Mouse (Mus musculus) midbrain, embryonic 12.5 days (tissue): ENCODE results near the gene Irak3. TPM values are rescaled to one million over a fixed set of nuclear protein-coding genes. Genes with fewer than 3 reads are reported as not detected.

ENCODE experiments used
- ATAC-seq: fragments of 200-750 bp; cut with Nextera tagmentation; 2 replicates; pipeline ENCODE4 v1.8.0; 2017; ENCODE audit warnings: low read depth, moderate TSS enrichment, moderate library complexity; ENCODE audit not compliant: low FRiP score
- H3K27ac ChIP-seq: fragments of 300-500 bp; sonication (generic); replicated peaks from 2 replicates; pipeline ENCODE4 v1.5.1; 2016; ENCODE audit warnings: mild to moderate bottlenecking
- H3K27me3 ChIP-seq: fragments of 300-500 bp; sonication (generic); 2 replicates; pipeline ENCODE4 v1.6.1; 2016; ENCODE audit warnings: mild to moderate bottlenecking
- H3K36me3 ChIP-seq: fragments of 300-500 bp; sonication (generic); 2 replicates; pipeline ENCODE4 v1.6.1; 2016
- H3K4me1 ChIP-seq: fragments of 300-500 bp; sonication (generic); 2 replicates; pipeline ENCODE4 v1.6.1; 2016
- H3K4me2 ChIP-seq: fragments of 300-500 bp; sonication (generic); replicated peaks from 2 replicates; pipeline ENCODE4 v1.6.1; 2016; ENCODE audit warnings: mild to moderate bottlenecking, moderate library complexity
- H3K4me3 ChIP-seq: fragments of 300-500 bp; sonication (generic); 2 replicates; pipeline ENCODE4 v1.5.1; 2016; ENCODE audit warnings: mild to moderate bottlenecking
- H3K9ac ChIP-seq: fragments of 300-500 bp; sonication (generic); replicated peaks from 2 replicates; pipeline ENCODE4 v1.6.1; 2016; ENCODE audit warnings: mild to moderate bottlenecking, moderate library complexity
- H3K9me3 ChIP-seq: fragments of 300-500 bp; sonication (generic); 2 replicates; pipeline ENCODE4 v1.6.1; 2016; ENCODE audit warnings: mild to moderate bottlenecking
- WGBS: fragments of 180-500 bp; shearing (Covaris S2); methylation state at CpG from one replicate; pipeline ENCODE4 v1.1.7; 2016; 5-methylcytosine and 5-hydroxymethylcytosine counted together
- polyA plus RNA-seq: library from polyadenylated mRNA; unstranded; fragments of >200 nt; fragmentation: Nextera tagmentation; extraction: Ambion mirVana; gene quantifications from 2 replicates; pipeline ENCODE4 v1.2.1, GENCODE M21; 2016

The Irak3 gene
- polyA plus RNA-seq, 1 experiment from 2014 or later, result 0.40 TPM

DNA sequence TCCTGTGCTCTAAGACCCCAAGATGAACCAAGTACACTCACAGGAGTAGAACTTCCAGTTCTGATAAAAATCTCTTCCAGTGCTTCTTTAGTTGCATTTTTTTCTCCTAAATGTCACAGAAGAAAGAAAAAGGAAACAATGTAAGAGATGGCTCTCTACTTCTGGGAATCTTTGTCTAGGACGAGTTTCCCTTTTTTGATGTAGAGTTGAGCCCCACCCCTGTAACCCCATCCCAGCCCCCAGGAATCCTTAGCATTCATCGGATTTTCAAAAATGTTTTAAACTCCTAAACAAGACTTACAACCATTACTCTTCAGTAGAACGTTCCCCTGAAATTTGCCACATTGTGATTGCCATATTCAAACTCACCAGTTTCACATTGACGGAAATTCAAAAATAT is 31.7 kb downstream of the Irak3 start:
- WGBS, result 71% methylated on average over 4 of the region's 4 CpGs
- H3K4me1 ChIP-seq, result peaks cover 10% of the 10 kb centered on the region
- no peak overlapping the region for H3K27ac ChIP-seq

DNA sequence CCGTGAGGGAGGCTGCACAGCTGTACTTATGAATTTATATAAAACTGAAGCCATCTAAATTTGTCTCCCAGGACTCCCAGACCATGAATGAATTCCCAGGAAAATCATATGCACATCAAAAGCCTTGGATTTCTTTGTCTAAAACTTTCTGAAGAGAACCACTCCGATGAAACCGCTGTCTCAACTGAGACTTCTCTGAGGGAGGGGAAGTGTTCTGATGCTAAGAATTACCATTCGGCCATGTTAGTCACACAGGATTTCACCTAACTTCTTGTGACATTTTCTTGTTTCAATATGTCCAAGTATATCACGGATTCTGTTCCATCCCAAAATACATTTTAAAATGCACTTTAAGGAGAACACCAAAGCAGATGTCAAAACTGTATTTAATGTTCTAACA is 32.1 kb downstream of the Irak3 start:
- Histone ChIP-seq H3K4me3 (no peak overlapping the region), H3K9me3 (no peaks in the 10 kb centered on the region), H3K4me2 (no peak overlapping the region), H3K27ac (no peak overlapping the region), H3K4me1 (peaks cover 12% of the 10 kb centered on the region), H3K9ac (no peak overlapping the region), H3K36me3 (no peaks in the 10 kb centered on the region), H3K27me3 (no peaks in the 10 kb centered on the region)
- WGBS, result 64% methylated on average over 5 of the region's 5 CpGs
- no peak for ATAC-seq

More for the DNA sequence above, 31.7 kb downstream of the Irak3 start:
- no peak for ATAC-seq
- no peak overlapping the region for H3K4me3 ChIP-seq
- no peak overlapping the region for H3K4me2 ChIP-seq
- H3K27me3 ChIP-seq, result no peaks in the 10 kb centered on the region
- H3K9me3 ChIP-seq, result no peaks in the 10 kb centered on the region
- H3K36me3 ChIP-seq, result no peaks in the 10 kb centered on the region
- no peak overlapping the region for H3K9ac ChIP-seq

DNA sequence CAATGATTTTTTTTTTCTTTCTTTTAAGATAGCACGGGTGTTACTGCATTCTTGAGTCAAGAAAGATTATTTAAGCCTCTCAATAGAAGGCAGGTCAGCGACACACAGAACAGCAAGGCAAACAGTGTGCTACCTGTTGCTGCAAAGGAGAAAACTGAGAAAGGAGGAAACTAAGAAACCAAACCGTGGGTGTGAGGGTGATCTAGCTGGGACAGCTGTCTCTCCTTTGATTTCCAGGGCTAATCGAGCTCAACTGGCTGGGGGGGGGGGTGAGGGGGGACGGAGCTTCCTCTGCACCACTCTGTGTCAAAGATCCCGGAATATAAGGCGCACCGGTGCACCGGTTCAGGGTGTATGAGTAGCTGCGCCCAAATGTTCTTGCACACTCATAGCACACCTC is 32.9 kb downstream of the Irak3 start:
- H3K36me3 ChIP-seq, result no peaks in the 10 kb centered on the region
- 59% methylated on average over 10 of the region's 10 CpGs for WGBS
- no peak overlapping the region for H3K9ac ChIP-seq
- no peak overlapping the region for H3K4me2 ChIP-seq
- H3K4me3 ChIP-seq, result no peak overlapping the region
- H3K9me3 ChIP-seq, result no peaks in the 10 kb centered on the region
- no peak overlapping the region for H3K27ac ChIP-seq
- no peaks in the 10 kb centered on the region for H3K27me3 ChIP-seq
- ATAC-seq, result no peak
- peaks cover 13% of the 10 kb centered on the region for H3K4me1 ChIP-seq

DNA sequence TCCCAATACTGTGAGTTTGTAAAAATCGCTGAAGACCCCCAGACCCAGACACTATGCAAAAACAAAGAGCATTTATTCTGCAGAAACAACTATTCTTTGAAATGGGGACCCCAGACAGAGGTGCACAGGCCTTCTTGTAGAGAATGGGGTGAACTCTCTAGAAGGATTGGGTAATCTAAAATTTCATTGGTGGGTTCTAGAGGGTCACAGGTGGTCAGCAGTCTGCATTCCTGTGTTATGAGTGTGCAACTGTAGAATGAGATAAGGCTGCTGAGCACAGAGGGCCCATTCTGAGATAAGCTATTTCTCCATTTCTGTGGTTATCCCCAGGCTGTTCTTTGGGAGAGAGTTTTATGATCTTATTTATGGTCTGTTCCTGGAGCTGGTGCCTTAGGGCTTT is 33.9 kb downstream of the Irak3 start:
- H3K27ac ChIP-seq, result no peak overlapping the region
- WGBS, result 90% methylated on average over 1 of the region's 1 CpGs

DNA sequence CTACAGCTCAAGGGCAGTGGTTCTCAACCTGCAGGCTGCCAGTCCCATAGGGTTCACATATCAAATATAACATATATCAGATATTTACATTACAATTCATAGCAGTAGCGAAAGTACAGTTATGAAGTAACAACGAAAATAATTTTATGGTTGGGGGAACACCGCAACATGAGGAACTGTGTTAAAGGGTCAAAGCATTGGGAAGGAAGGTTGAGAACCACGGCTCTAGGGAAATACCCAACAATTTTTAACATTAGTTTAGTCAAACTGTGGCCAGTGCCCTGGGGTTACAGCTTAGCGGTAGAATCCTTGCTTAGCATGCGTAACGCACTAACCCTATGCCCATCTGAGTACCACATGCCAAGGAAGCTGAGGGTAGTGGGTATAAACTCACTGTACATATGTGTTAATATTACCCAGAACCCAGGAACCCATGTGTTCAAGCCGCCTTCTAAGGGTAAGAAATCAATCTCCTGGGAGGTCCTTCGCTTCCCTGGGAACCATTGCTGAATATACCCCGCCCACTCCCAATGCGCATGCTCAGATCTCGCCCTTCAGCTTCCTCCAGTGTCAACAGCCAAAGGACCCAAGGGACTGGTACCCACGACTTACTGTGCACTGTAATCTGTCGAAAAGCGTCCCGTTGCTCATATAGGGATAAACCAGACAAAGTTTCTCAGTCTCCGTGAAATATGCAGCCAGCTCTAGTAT is 36.0 kb downstream of the Irak3 start:
- H3K9me3 ChIP-seq, result no peaks in the 10 kb centered on the region
- no peak overlapping the region for H3K27ac ChIP-seq
- H3K36me3 ChIP-seq, result no peaks in the 10 kb centered on the region
- H3K27me3 ChIP-seq, result no peaks in the 10 kb centered on the region
- ATAC-seq, result no peak
- H3K4me2 ChIP-seq, result no peak overlapping the region
- H3K4me3 ChIP-seq, result no peak overlapping the region
- H3K4me1 ChIP-seq, result peaks cover 7% of the 10 kb centered on the region
- H3K9ac ChIP-seq, result no peak overlapping the region
- whole genome bisulfite sequencing, result 89% methylated on average over 17 of the region's 17 CpGs

More for the DNA sequence above, 33.9 kb downstream of the Irak3 start:
- no peak overlapping the region for H3K4me3 ChIP-seq
- no peak overlapping the region for H3K4me2 ChIP-seq
- H3K9ac ChIP-seq, result no peak overlapping the region
- no peaks in the 10 kb centered on the region for H3K36me3 ChIP-seq
- H3K4me1 ChIP-seq, result peaks cover 13% of the 10 kb centered on the region
- ATAC-seq, result no peak
- H3K27me3 ChIP-seq, result no peaks in the 10 kb centered on the region
- H3K9me3 ChIP-seq, result no peaks in the 10 kb centered on the region

DNA sequence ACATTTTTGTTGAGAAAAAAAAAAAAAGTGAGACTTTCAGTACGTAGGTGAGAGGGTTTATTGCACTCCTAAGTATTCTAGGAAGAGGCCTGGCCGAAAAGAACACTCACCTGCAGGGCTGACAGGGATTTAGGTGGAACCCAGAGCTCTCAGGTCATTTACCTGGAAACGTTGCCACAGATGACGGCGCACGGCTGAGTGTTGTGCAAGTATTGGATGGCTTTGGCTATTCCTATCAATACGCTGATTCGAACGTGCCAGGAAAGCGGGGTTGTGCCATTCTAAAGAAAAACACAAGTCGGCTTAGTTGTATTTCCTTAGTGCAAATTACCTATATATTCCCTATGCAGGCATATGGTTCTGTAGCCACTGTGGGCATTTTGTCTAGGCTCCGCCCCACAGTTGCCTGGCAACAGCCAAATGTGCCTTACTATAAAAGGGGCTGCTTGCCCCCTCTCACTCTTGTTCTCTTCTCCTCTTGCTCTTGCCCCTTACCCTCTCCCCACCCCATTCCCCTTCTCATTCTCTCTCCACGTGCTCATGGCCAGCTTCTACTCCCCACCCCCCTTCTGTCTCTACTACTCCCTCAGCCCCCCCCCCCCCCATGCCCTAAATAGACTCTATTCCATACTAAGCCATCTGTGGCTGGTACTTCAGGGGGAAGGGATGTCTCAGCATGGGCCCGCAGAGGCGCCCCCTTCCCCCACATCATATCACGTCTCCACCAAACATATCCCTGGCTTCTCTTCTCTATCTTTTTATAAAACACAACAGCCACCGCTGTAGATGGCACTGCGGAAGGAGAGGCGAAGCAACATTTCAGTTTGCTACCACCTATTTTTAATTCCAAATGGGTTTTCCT is 36.8 kb downstream of the Irak3 start:
- no peak overlapping the region for H3K9ac ChIP-seq
- peaks cover 7% of the 10 kb centered on the region; the same call in 1 of the 2 replicates for H3K4me1 ChIP-seq
- 85% methylated on average over 19 of the region's 19 CpGs for WGBS
- ATAC-seq, result no peak
- no peaks in the 10 kb centered on the region for H3K27me3 ChIP-seq
- H3K36me3 ChIP-seq, result no peaks in the 10 kb centered on the region
- no peaks in the 10 kb centered on the region for H3K9me3 ChIP-seq
- no peak overlapping the region for H3K27ac ChIP-seq
- H3K4me2 ChIP-seq, result no peak overlapping the region
- no peak overlapping the region for H3K4me3 ChIP-seq

DNA sequence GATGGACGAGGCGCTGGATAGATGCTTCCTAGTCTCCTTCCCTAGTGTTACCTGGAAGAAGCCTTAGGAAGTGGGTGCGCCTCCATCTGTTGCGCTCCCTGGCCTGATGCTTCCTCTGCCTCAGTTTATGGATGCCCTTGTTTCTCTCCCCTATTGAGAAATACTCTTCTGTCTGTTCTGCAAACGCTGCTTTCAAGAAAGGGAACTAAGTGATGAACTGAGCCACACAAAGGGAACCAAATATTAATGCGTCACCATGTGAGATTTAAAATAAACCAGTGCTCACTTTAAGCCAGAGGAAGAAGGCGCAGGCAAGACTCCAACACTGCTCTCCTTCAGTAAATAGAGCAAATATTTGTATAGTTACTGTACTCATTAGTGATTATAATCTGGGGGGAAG is 38.4 kb downstream of the Irak3 start:
- Histone ChIP-seq H3K4me1 (peaks cover 7% of the 10 kb centered on the region; the same call in 1 of the 2 replicates), H3K36me3 (no peaks in the 10 kb centered on the region), H3K4me3 (no peak overlapping the region), H3K9me3 (no peaks in the 10 kb centered on the region), H3K27me3 (no peaks in the 10 kb centered on the region), H3K4me2 (no peak overlapping the region), H3K9ac (no peak overlapping the region), H3K27ac (no peak overlapping the region)
- 95% methylated on average over 7 of the region's 7 CpGs for WGBS
- ATAC-seq, result no peak

DNA sequence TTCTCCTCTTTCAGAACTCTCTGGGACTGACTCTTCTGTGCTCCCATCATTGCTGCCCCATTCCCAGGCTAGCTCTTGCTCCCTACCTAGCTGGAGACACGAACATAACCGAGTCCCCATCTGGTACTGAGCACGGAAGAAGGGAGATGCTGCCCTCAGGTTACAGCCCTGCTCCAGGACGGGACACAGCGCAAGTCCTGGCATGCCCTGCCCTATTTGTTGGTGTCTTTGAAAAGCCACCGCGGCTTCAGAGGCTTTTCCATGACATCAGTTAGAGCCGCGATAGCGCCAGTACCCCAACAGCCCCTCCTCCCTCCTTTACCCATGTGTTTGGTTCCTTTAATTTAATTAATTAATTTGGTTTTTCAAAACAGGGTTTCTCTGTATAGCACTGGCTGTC is 39.1 kb downstream of the Irak3 start:
- WGBS, result 88% methylated on average over 10 of the region's 10 CpGs
- Histone ChIP-seq H3K27ac (no peak overlapping the region), H3K4me1 (peaks cover 7% of the 10 kb centered on the region; the same call in 1 of the 2 replicates), H3K4me3 (no peak overlapping the region), H3K4me2 (no peak overlapping the region), H3K9me3 (no peaks in the 10 kb centered on the region), H3K27me3 (no peaks in the 10 kb centered on the region), H3K36me3 (no peaks in the 10 kb centered on the region), H3K9ac (no peak overlapping the region)
- no peak for ATAC-seq

DNA sequence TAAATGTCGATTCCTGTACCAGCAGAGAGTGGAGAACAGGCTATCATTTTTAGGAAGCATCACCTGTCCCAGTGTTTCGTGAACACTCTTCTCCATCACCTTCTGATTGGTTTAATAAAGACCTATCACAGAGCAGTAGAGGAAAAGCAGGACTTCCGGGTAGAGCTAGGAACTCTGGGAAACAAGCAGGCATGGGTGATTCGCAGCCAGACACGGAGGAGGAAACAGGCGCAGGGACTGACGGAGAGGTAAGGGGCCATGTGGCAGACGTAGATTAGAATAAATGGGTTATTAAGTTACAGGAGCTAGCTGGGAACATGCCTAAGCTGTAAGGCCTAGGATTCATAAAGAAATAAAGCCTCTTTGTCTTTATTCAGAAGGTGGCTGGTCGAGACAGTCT is 41.4 kb downstream of the Irak3 start:
- no peaks in the 10 kb centered on the region for H3K27me3 ChIP-seq
- H3K4me2 ChIP-seq, result no peak overlapping the region
- ATAC-seq, result no peak
- H3K4me1 ChIP-seq, result peaks cover 6% of the 10 kb centered on the region; the same call in 1 of the 2 replicates
- no peaks in the 10 kb centered on the region for H3K36me3 ChIP-seq
- H3K27ac ChIP-seq, result no peak overlapping the region
- WGBS, result 89% methylated on average over 9 of the region's 9 CpGs
- no peak overlapping the region for H3K9ac ChIP-seq
- H3K9me3 ChIP-seq, result no peaks in the 10 kb centered on the region
- no peak overlapping the region for H3K4me3 ChIP-seq

DNA sequence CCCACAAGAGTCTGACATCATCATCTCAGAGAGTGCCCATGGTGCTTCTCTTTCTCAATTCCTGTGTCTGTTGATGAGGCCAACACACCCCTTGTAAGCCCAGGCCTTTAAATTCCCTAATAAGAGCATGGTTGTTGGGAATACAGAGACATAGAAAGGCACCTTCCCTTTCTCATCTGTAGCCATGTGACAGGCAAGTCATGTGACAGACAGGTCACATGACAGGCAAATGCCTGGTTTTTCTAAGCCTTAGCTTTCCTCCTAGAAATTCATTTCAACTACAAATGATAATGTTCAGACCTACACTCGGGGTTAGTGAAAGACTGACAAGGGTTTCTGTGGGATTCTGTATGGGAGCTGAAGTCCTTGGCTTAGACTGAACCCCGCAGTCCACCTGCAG is 48.0 kb downstream of the Irak3 start:
- no peaks in the 10 kb centered on the region for H3K4me1 ChIP-seq
- no peak overlapping the region for H3K27ac ChIP-seq
- H3K4me2 ChIP-seq, result no peak overlapping the region
- 92% methylated on average over 2 of the region's 2 CpGs for WGBS
- H3K9ac ChIP-seq, result no peak overlapping the region
- no peaks in the 10 kb centered on the region for H3K36me3 ChIP-seq
- ATAC-seq, result no peak
- no peaks in the 10 kb centered on the region for H3K27me3 ChIP-seq
- H3K4me3 ChIP-seq, result no peak overlapping the region
- no peaks in the 10 kb centered on the region for H3K9me3 ChIP-seq

DNA sequence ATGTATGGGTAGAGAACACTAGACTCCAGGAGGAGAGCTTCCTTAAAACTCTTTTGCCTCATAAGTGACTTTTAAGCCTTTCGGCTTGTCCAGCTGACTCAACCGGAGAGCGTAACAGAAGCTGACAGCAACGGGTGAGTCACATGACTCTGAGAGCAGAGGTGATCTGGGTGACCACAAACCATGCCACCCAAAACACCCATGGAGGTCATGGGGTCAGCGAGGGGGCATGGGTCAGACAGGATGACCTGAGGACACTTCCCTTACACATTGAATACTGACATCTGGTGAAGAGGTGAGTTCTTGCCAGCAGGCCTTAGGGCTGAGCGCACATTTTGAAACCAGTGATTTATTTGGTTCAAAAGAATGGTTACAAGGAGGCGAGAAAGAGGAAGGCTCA is 50.3 kb downstream of the Irak3 start:
- H3K4me2 ChIP-seq, result no peak overlapping the region
- H3K9ac ChIP-seq, result no peak overlapping the region
- no peaks in the 10 kb centered on the region for H3K4me1 ChIP-seq
- no peak overlapping the region for H3K27ac ChIP-seq
- no peaks in the 10 kb centered on the region for H3K27me3 ChIP-seq
- H3K9me3 ChIP-seq, result no peaks in the 10 kb centered on the region
- H3K4me3 ChIP-seq, result no peak overlapping the region
- H3K36me3 ChIP-seq, result no peaks in the 10 kb centered on the region
- ATAC-seq, result no peak
- WGBS, result 92% methylated on average over 7 of the region's 7 CpGs

DNA sequence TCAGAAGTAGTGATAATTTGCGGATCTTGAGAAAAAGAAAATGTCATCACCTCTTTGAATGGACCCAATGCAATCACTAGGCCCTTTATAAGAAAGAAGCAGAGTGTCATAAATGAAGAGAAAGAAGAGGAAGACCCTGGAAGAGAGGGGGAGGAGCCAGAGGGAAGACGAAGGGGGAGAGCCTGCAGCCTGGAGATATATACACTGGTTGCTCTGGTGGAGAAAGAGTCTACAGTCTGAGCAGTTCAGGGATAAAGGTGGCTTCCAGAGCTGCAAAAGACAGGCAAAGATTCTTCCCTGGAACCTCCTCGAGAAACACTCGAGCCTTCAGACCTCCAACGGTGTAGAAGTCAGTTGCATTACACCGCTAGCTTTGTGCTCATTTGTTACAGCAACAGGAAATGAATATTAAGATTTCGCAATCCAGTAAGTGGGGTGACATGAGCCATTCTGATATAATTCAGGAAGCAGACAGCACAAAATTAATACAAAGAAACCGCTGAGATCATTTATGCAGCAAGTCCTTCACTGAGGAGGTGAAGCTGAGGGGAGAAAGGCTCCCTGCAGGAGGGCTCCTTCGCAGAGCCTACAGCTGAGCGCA is 60.9 kb downstream of the Irak3 start:
- H3K9ac ChIP-seq, result no peak overlapping the region
- no peaks in the 10 kb centered on the region for H3K27me3 ChIP-seq
- 72% methylated on average over 10 of the region's 10 CpGs for WGBS
- ATAC-seq, result no peak
- H3K36me3 ChIP-seq, result no peaks in the 10 kb centered on the region
- no peak overlapping the region for H3K27ac ChIP-seq
- no peak overlapping the region for H3K4me3 ChIP-seq
- H3K4me2 ChIP-seq, result no peak overlapping the region
- H3K4me1 ChIP-seq, result no peaks in the 10 kb centered on the region
- H3K9me3 ChIP-seq, result peaks cover 17% of the 10 kb centered on the region; the same call in 1 of the 2 replicates
